Mouse (Mus musculus): ENCODE results near the gene Spsb3. TPM values are rescaled to one million over a fixed set of nuclear protein-coding genes. Genes with fewer than 3 reads are reported as not detected.

Gene Spsb3
- total RNA-seq, 2 experiments from 2014 or later = 43.6 to 45.0 TPM

DNA sequence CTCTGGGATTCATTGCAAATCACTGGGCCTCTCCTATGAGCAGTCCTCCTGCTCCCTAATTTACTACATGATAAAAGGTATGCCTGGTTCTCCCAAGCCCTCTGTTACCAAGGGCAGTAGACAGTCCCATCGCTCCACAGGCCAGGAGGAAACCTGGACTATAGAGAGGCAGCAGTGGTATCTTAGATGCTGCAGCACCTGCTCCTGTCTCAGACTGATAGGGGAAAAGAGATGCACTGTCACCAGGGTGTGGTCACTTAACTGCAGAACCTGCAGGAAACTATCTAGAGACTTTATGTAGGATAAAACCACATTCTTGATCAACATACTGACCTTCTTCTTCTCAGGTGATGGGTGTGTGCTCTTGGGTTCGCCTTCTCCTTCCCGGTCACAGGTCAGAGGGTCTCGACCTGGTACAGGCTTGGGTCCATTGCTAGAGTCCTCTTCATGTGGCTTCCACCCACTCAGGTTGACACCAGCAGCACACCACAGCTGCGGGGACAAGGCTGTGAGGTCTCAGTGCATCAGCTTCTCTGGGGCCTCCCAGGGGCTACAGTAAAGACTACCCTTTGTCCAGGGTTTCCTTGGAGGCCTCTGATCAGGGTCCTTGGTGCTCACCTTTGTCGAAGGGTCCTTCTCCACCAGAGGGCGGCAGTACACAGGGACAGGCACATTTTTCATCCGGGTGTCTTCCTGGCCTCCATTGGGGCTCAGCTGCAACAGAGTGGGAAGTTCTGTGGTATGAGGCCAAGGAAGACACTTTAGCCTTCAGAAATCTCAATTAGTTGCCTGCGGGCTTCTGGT is 16.4 kb downstream of the Spsb3 start:
- no peak for DNase-seq (ENCODE audit: low spot score in 2 of 2)
- H3K27ac ChIP-seq = peak overlapping the region; percentile 53
- peak; percentile 71 for TF ChIP-seq CTCF (conservative IDR thresholded peaks at IDR 0.05)
- H3K4me3 ChIP-seq = no peak overlapping the region

DNA sequence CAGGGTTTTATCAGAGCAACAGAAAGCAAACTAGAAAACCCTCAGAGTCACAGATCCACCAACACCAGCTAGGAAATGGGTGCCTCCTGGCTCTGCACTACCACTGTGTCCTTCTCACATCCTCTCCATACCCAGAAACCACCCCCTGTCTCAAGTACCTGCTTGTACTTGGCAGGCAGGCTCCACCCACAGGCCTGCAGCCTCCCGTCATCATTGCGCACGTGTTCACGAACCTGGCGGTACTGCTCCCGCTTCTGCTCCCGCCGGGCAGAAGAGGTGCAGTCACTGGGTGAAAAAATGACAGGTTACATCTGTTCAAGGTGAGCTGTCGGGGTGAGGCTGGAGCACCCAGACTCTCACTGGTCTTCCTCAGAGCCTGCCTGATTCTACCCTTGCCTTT is 17.3 kb downstream of the Spsb3 start:
- H3K27ac ChIP-seq = peak overlapping the region; percentile 79; the same call in 1 of the 2 replicates
- TF ChIP-seq CTCF (conservative IDR thresholded peaks at IDR 0.05) = no peak
- no peak for DNase-seq (ENCODE audit: low spot score in 2 of 2)
- no peak overlapping the region for H3K4me3 ChIP-seq

DNA sequence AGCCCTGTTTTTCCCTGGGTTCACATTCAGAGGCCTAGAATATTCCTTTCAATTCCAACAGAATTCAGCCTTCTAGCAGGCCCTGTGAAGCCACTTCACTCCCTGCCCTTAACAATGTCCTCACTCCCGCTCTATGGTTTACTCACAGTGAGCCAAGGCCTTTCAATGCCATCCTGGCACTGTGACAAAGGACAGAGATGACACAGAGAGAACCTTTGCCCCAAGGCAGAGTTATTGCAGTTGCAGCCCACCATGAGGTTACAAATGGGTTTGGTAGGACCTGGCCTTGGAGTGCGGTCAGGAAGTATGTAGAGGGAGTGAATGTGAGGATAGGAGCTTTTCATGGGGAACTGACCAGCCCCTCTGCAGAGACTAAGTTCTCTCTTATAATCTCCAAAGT is 21.1 kb downstream of the Spsb3 start:
- no peak for DNase-seq (ENCODE audit: low spot score in 2 of 2)
- no peak for TF ChIP-seq CTCF (conservative IDR thresholded peaks at IDR 0.05)
- H3K27ac ChIP-seq = 0 out of 2 replicates have a peak overlapping the region, but pooled peaks have one; percentile 12
- no peak overlapping the region for H3K4me3 ChIP-seq

DNA sequence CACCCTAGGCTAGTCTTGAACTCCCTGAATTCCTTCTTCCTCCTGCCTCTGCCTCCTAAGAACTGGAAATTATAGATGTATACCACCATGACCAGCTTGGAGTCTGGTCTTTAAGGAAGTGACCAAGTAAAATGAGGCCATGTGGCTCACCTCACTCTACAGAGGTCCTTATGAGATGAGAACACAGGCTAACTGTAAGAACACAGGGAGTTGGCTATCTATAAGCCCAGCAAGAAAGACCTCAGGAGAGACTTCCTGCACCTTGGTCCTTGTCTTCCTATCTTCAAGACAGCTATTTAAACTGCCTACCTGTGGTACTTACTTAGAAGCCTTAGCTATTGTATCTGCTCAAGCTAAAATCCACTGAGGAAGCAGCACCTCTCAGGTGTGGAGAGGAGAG is 27.5 kb downstream of the Spsb3 start:
- Histone ChIP-seq H3K4me3 (no peak overlapping the region), H3K27ac (no peak overlapping the region)
- no peak for TF ChIP-seq CTCF (conservative IDR thresholded peaks at IDR 0.05)
- no peak for DNase-seq (ENCODE audit: low spot score in 2 of 2)

DNA sequence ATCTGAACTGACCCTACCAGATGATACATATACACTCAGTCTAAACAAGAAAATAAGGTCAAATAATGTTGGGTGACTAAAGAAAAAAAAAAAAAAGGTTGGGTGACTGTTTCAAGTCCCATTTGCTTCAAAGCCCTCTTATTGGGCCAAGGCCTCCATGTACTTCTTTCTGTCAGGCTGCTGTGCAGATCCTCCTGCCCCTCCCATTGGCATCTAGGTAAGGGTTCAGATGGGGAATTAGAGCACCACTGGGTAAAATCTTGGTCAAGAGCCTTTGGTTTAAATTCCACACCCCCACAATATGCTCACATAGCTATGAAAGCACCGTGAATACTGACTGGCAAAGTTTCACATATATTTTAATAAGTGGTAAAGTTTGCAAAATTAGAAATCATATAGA is 36.8 kb downstream of the Spsb3 start:
- H3K27ac ChIP-seq = no peak overlapping the region
- no peak for DNase-seq (ENCODE audit: low spot score in 2 of 2)
- TF ChIP-seq CTCF (conservative IDR thresholded peaks at IDR 0.05) = no peak
- no peak overlapping the region for H3K4me3 ChIP-seq

DNA sequence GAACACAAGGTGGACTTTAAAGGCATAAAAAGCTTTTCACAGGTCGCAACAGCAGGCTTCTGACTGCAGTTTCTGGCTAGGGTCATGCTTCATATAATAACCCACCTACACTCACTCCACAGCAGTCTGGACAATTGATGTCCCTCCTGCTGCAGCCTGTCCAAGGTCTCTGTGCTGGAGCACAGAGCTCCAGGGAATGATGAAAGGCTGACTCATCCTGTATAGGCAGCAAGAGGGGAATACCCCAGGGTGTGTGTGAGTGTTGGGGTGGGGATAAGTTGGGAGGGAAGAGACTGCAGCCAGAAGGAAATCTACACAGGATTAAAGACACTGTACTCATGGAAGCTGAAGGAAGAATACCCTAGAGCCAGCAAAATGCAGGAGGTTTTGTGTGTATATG is 43.1 kb downstream of the Spsb3 start:
- H3K4me3 ChIP-seq = no peak overlapping the region
- H3K27ac ChIP-seq = no peak overlapping the region
- no peak for DNase-seq (ENCODE audit: low spot score in 2 of 2)
- TF ChIP-seq CTCF (conservative IDR thresholded peaks at IDR 0.05) = no peak

DNA sequence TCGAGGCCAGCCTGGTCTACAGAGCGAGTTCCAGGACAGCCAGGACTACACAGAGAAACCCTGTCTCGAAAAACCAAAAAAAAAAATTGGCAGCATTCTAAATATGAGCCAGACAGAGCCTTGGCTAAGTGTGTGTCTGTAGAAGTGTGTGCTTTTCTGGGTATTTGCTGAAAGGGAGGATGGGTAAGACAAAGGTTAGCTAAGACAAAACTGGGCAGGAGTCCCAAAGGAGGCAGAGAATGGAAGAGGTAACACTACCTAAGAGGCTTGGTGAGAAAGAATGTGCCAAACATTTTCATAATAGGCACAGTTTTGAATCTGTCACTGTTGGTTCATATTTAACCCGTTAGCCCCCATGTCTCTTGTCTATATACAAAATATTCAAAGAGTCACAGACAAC is 46.0 kb downstream of the Spsb3 start:
- DNase-seq (ENCODE audit: low spot score in 2 of 2) = no peak
- no peak overlapping the region for H3K4me3 ChIP-seq
- TF ChIP-seq CTCF (conservative IDR thresholded peaks at IDR 0.05) = no peak
- H3K27ac ChIP-seq = no peak overlapping the region

DNA sequence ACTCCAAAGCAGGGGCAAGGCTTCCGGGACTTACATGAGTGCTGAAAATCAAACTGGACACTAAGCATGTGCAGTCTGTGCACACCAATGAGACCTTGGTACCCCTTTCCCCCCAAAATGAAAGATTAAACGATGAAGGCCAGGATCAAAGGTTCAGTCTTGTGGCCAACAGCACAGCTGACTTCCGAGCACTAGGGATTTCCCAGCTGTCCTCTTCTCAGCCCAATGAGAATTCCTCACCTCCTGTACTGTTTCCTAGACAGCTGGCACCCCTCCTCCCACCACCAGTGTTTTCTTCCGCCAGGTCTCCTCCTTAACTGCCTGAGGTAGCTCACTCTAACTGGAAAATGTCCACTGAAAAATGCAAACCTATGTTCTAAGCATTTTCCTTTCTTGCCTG is 46.7 kb downstream of the Spsb3 start:
- no peak overlapping the region for H3K27ac ChIP-seq
- no peak for DNase-seq (ENCODE audit: low spot score in 2 of 2)
- peak overlapping the region; percentile 1; the same call in 1 of the 2 replicates for H3K4me3 ChIP-seq
- TF ChIP-seq CTCF (conservative IDR thresholded peaks at IDR 0.05) = no peak

DNA sequence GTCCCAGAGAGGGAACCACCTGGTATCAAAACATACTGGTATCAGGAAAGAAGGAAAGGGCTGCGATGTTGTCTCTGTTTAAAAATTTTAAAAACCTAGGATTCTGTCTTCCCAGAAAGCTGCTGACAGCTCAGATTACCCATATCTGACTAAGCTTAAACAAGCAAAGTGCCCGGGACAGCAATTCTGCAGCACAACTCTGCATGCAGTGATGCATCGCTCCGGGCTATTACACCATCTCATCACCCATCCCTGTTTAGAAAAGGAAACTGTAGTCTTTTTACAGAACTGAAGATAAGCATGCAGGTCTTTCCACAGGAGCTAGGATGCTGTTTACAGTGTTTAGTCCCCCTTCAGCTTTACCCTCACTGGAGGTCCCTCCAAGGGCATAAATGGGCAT is 48.5 kb downstream of the Spsb3 start:
- peak overlapping the region; percentile 85 for H3K4me3 ChIP-seq
- no peak for TF ChIP-seq CTCF (conservative IDR thresholded peaks at IDR 0.05)
- peak overlapping the region; percentile 9; the same call in 1 of the 2 replicates for H3K27ac ChIP-seq
- no peak for DNase-seq (ENCODE audit: low spot score in 2 of 2)

DNA sequence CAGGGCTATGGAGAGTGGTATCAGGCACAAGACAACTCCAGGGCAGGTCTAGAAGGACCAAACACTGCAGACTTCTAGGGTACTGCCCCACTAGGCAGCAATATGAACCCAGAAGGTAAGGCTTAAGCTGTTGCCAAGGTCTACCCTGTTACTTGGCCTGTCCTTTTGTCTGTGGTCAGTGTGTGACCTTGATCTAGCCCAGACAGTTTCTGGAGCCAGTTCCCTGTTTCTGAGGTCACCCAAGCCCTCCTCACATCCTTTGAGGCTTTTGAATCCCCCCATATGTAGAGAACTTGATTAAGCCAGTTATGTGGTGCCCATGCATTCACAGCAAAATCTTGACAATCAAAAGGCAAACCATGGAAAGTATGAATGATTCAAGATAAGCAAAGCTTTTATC is 49.2 kb downstream of the Spsb3 start:
- H3K27ac ChIP-seq = peak overlapping the region; percentile 92
- TF ChIP-seq CTCF (conservative IDR thresholded peaks at IDR 0.05) = no peak
- no peak for DNase-seq (ENCODE audit: low spot score in 2 of 2)
- H3K4me3 ChIP-seq = peak overlapping the region; percentile 85

DNA sequence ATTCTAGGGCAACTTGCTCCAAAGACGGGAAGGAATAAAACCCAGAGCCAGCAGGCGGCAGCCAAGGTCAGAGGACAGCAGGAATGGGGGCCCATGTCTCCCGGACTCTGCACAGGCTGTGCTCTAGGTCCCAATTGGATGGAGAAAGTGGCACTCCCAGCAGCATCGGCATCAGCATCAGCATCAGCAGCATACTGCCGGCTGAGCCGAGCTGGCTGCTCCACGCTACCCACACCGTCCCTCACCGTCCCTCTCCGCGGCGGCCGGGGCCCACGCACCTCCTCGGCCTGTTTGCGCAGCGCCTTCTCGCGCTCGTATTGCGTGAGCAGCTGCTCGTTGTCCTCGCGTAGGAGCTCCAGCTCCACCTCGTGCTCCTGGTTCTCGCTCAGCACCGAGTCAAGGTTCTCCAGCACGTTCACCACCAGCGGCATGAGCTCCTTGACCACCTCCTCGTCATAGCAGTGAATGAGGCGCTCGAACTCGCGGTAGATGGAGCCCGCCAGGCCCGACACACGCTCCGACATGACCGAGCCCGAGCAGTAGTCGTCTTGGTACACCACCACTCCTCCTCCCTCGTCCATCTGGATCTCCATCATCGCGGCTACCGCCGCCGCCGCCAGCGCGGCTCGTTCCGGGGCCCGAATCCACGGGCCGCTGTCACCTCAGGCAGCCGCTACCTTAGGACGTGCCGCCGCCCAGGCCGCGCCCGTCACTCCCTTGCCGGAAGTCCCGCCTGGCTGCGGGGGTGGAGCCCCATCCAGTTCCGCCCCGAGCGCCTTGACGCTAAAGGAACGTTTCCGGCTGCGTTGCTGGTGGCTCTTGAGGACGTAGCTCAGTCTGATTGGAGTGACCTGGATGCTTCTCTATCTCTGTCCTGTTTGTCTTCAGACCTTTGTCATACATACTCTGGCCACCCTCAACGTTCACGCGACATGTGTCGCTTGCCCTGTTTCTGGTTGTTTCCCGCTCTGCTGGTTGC is 50.1 kb downstream of the Spsb3 start, which contains the start of gene Mapk8ip3:
Gene Mapk8ip3 (minus strand): TSS at position 719 of the 979 bp plus-strand sequence.
- peak within 1 kb of the TSS; percentile 92 for H3K27ac ChIP-seq
- peak; percentile 36 for TF ChIP-seq CTCF (conservative IDR thresholded peaks at IDR 0.05)
- peak within 1 kb of the TSS; percentile 85 for H3K4me3 ChIP-seq
- DNase-seq (ENCODE audit: low spot score in 2 of 2) = peak; percentile 95 to 97

DNA sequence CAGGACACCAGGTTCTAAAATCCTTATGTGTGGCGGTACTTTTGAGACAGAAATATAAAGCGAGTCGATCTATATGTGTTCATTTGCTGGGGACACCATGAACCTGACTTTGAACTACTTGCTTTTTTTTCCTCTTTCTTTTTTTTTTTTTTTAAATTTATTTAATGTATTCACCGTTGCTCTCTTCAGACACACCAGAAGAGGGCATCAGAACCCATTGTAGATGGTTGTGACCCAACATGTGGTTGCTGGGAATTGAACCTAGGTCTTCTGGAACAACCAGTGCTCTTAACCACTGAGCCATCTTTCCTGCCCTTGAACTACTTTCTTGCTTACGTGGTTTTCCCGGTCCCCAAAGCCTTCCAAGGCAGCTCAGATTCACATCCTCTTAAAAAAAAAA is 50.8 kb downstream of the Spsb3 start:
- H3K27ac ChIP-seq = peak overlapping the region; percentile 92
- TF ChIP-seq CTCF (conservative IDR thresholded peaks at IDR 0.05) = peak; percentile 58
- no peak for DNase-seq (ENCODE audit: low spot score in 2 of 2)
- H3K4me3 ChIP-seq = peak overlapping the region; percentile 85

Other genes with a start within 250 kb of the Spsb3 start
- 10 to 100 TPM; 41.9 to 44.1 TPM for gene Slc9a3r2, start 236.3 kb upstream of the Spsb3 start, total RNA-seq (2021)
- 1 to 10 TPM; 2.0 to 2.3 TPM for gene Npw, start 228.2 kb upstream of the Spsb3 start, total RNA-seq (2021)
- 10 to 100 TPM; 36.6 to 43.9 TPM for gene Zfp598, start 217.0 kb upstream of the Spsb3 start, total RNA-seq (2021)
- gene Syngr3, start 196.7 kb upstream of the Spsb3 start, total RNA-seq (2021) = 100 to 1,000 TPM; 146 to 155 TPM
- gene Gfer, start 190.5 kb upstream of the Spsb3 start, total RNA-seq (2021) = 10 to 100 TPM; 22.3 to 22.4 TPM
- 1 to 10 TPM; 3.3 to 3.4 TPM for gene Noxo1, start 190.4 kb upstream of the Spsb3 start, total RNA-seq (2021)
- gene Tbl3, start 179.0 kb upstream of the Spsb3 start, total RNA-seq (2021) = 10 to 100 TPM; 30.9 to 32.8 TPM
- gene Rnf151, start 168.6 kb upstream of the Spsb3 start, total RNA-seq (2021) = under 1 TPM in 1 of 2 experiments, not detected in 1; 0.56 TPM
- gene Rps2, start 168.5 kb upstream of the Spsb3 start, total RNA-seq (2021) = 100 to 1,000 TPM; 302 to 315 TPM
- gene Ndufb10, start 162.2 kb upstream of the Spsb3 start, total RNA-seq (2021) = 100 to 1,000 TPM; 210 to 227 TPM
- gene Rpl3l, start 158.8 kb upstream of the Spsb3 start, total RNA-seq (2021) = under 1 TPM; 0.38 to 0.61 TPM
- 10 to 100 TPM; 32.0 to 40.8 TPM for gene Msrb1, start 150.0 kb upstream of the Spsb3 start, total RNA-seq (2021)
- gene Hs3st6, start 133.7 kb upstream of the Spsb3 start, total RNA-seq (2021) = not detected
- gene Meiob, start 82.4 kb upstream of the Spsb3 start, total RNA-seq (2021) = not detected
- gene Hagh, start 46.5 kb upstream of the Spsb3 start, total RNA-seq (2021) = 100 to 1,000 TPM; 135 to 137 TPM
- gene Fahd1, start 36.3 kb upstream of the Spsb3 start, total RNA-seq (2021) = 10 to 100 TPM; 21.1 to 22.4 TPM
- under 1 TPM in 1 of 2 experiments, not detected in 1; 0.34 TPM for gene Igfals, start 20.6 kb upstream of the Spsb3 start, total RNA-seq (2021)
- 10 to 100 TPM; 34.3 to 35.8 TPM for gene Nubp2, start 294 bp upstream of the Spsb3 start, total RNA-seq (2021)
- 10 to 100 TPM; 66.9 to 72.7 TPM for gene Eme2, start 8.4 kb downstream of the Spsb3 start, total RNA-seq (2021)
- gene Mrps34, start 8.5 kb downstream of the Spsb3 start, total RNA-seq (2021) = 10 to 100 TPM; 80.4 to 85.1 TPM
- gene Nme3, start 9.9 kb downstream of the Spsb3 start, total RNA-seq (2021) = 10 to 100 TPM; 60.1 to 63.7 TPM
- gene Mapk8ip3, start 50.3 kb downstream of the Spsb3 start, total RNA-seq (2021) = 100 to 1,000 TPM; 409 to 411 TPM
- 1 to 10 TPM; 4.4 to 6.1 TPM for gene Jpt2, start 74.0 kb downstream of the Spsb3 start, total RNA-seq (2021)
- gene Cramp1l, start 129.1 kb downstream of the Spsb3 start, total RNA-seq (2021) = 10 to 100 TPM; 25.2 to 30.7 TPM
- 10 to 100 TPM; 23.5 to 25.0 TPM for gene Ift140, start 129.4 kb downstream of the Spsb3 start, total RNA-seq (2021)
- 1 to 10 TPM; 8.2 to 8.8 TPM for gene Tmem204, start 196.9 kb downstream of the Spsb3 start, total RNA-seq (2021)
- gene Telo2, start 229.3 kb downstream of the Spsb3 start, total RNA-seq (2021) = 10 to 100 TPM; 36.9 to 42.8 TPM
- 1 to 10 TPM; 2.6 to 2.8 TPM for gene Ptx4, start 234.1 kb downstream of the Spsb3 start, total RNA-seq (2021)
- gene Clcn7, start 246.7 kb downstream of the Spsb3 start, total RNA-seq (2021) = 10 to 100 TPM; 53.5 to 55.7 TPM

All from layer of hippocampus, adult 2 months (tissue).